Mouse (Mus musculus): ENCODE data around the gene Osbp2. TPM values are rescaled to one million over a fixed set of nuclear protein-coding genes. Genes with fewer than 3 reads are reported as not detected.

Osbp2 gene
- polyA plus RNA-seq, 1 experiment from 2014 or later = 3.0 TPM

DNA sequence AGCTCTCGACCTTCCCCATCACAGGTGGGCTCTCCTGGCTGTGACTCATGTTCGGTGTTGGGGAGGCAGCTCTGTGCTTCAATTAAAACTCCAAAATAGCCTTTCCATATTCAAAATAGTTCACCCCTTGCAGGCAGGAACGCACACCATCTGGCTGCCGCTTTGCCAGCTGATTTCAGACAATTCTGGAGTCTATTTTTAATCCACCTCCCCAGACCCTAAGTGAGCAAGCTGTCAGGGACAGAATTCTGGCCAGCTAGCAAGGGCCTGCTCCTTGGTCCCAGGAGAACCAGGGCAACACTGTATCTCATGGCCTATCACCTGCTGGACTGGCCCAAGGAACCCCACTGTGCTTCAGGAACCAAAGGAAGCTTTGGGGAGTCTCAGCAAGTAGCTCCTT, 139.8 kb downstream of the Osbp2 start:
- no peak for ATAC-seq (ENCODE audit: insufficient number of reproducible peaks, insufficient read depth, low FRiP score, low TSS enrichment, low read depth)
- H3K9me3 ChIP-seq = no peaks in the 10 kb centered on the region
- H3K36me3 ChIP-seq = no peaks in the 10 kb centered on the region
- H3K27ac ChIP-seq = no peak overlapping the region
- WGBS = 68% methylated on average over 4 of the region's 4 CpGs
- H3K4me2 ChIP-seq = no peak overlapping the region
- no peak overlapping the region for H3K4me3 ChIP-seq
- H3K9ac ChIP-seq = no peak overlapping the region
- no peaks in the 10 kb centered on the region for H3K4me1 ChIP-seq
- no peaks in the 10 kb centered on the region for H3K27me3 ChIP-seq

DNA sequence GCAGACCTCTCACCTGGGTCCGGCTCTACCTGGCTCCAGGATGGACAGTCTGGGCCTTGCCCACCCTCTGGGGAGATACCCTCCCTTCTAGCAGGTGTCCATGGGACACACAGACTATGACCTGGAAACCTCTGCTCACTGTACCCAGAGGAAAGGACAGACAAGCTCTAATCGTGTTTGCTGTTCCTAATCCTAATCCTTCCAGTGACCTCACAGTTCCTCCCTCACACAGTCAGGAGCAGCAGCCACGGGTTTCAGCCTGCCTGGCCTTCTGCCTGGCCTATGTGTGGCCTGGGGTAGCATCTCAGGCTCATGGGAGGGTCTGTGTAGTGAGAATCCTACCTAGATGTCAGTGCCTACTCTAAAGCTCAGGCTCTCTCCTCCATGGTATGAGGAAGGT, 140.8 kb downstream of the Osbp2 start:
- Histone ChIP-seq H3K4me3 (no peak overlapping the region), H3K9me3 (no peaks in the 10 kb centered on the region), H3K4me2 (no peak overlapping the region), H3K9ac (no peak overlapping the region), H3K27ac (no peak overlapping the region), H3K4me1 (no peaks in the 10 kb centered on the region), H3K27me3 (no peaks in the 10 kb centered on the region), H3K36me3 (no peaks in the 10 kb centered on the region)
- WGBS = 54% methylated on average over 3 of the region's 3 CpGs
- no peak for ATAC-seq (ENCODE audit: insufficient number of reproducible peaks, insufficient read depth, low FRiP score, low TSS enrichment, low read depth)

GRCm38 (mm10) chr11:3722036-3722435, 141.7 kb downstream of the Osbp2 start:
- H3K36me3 ChIP-seq = no peaks in the 10 kb centered on the region
- H3K4me3 ChIP-seq = no peak overlapping the region
- H3K4me2 ChIP-seq = no peak overlapping the region
- WGBS = 43% methylated on average over 3 of the region's 3 CpGs
- H3K9me3 ChIP-seq = no peaks in the 10 kb centered on the region
- H3K27me3 ChIP-seq = no peaks in the 10 kb centered on the region
- H3K27ac ChIP-seq = no peak overlapping the region
- H3K9ac ChIP-seq = no peak overlapping the region
- ATAC-seq (ENCODE audit: insufficient number of reproducible peaks, insufficient read depth, low FRiP score, low TSS enrichment, low read depth) = no peak
- H3K4me1 ChIP-seq = no peaks in the 10 kb centered on the region

GRCm38 (mm10) chr11:3716662-3717061, 147.0 kb downstream of the Osbp2 start:
- Histone ChIP-seq H3K9me3 (no peaks in the 10 kb centered on the region), H3K9ac (no peak overlapping the region), H3K27me3 (no peaks in the 10 kb centered on the region), H3K27ac (no peak overlapping the region), H3K4me2 (no peak overlapping the region), H3K4me3 (no peak overlapping the region), H3K36me3 (no peaks in the 10 kb centered on the region), H3K4me1 (peaks cover 7% of the 10 kb centered on the region; the same call in 1 of the 2 replicates)
- no peak for ATAC-seq (ENCODE audit: insufficient number of reproducible peaks, insufficient read depth, low FRiP score, low TSS enrichment, low read depth)
- WGBS = 74% methylated on average over 6 of the region's 6 CpGs

- H3K27ac ChIP-seq = no peak overlapping the region
- no peaks in the 10 kb centered on the region for H3K27me3 ChIP-seq
Measured at GRCm38 (mm10) chr11:3714486-3714885, 149.2 kb downstream of the Osbp2 start.

DNA sequence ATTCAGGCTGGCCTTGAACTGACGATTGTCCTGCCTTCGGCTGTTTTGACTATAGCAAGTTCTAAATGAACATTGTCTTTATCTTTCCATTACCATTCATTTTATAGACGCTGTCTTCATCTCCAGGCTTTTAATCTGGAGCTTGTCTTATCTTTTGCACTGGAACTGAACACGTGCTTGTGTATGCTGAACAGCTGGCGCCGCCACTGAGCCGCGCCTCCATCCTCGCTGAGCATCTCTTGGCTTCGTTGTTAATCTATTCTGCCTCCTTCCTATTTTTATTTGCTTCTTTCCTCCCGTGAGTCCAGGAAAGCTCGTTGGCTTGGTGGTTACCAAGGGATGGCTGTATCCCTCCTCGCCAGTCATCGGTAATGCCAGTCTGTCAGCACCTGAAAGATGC, 153.5 kb downstream of the Osbp2 start:
- no peaks in the 10 kb centered on the region for H3K36me3 ChIP-seq
- H3K4me3 ChIP-seq = no peak overlapping the region
- H3K9me3 ChIP-seq = no peaks in the 10 kb centered on the region
- no peak overlapping the region for H3K27ac ChIP-seq
- H3K4me1 ChIP-seq = peaks cover under 1% of the 10 kb centered on the region; the same call in 1 of the 2 replicates
- H3K9ac ChIP-seq = no peak overlapping the region
- 74% methylated on average over 14 of the region's 14 CpGs for WGBS
- peaks cover 3% of the 10 kb centered on the region; the same call in 1 of the 2 replicates for H3K27me3 ChIP-seq
- ATAC-seq (ENCODE audit: insufficient number of reproducible peaks, insufficient read depth, low FRiP score, low TSS enrichment, low read depth) = no peak
- H3K4me2 ChIP-seq = no peak overlapping the region

More at GRCm38 (mm10) chr11:3714486-3714885, 149.2 kb downstream of the Osbp2 start:
- no peaks in the 10 kb centered on the region for H3K36me3 ChIP-seq
- 0 out of 2 replicates have a peak overlapping the region, but pooled peaks have one; percentile 32 for H3K9ac ChIP-seq
- no peak; the same call in 1 of the 2 replicates for ATAC-seq (ENCODE audit: insufficient number of reproducible peaks, insufficient read depth, low FRiP score, low TSS enrichment, low read depth)
- no peaks in the 10 kb centered on the region for H3K9me3 ChIP-seq
- WGBS = 42% methylated on average over 15 of the region's 15 CpGs
- no peak overlapping the region for H3K4me2 ChIP-seq
- H3K4me1 ChIP-seq = peaks cover 7% of the 10 kb centered on the region; the same call in 1 of the 2 replicates
- H3K4me3 ChIP-seq = no peak overlapping the region

DNA sequence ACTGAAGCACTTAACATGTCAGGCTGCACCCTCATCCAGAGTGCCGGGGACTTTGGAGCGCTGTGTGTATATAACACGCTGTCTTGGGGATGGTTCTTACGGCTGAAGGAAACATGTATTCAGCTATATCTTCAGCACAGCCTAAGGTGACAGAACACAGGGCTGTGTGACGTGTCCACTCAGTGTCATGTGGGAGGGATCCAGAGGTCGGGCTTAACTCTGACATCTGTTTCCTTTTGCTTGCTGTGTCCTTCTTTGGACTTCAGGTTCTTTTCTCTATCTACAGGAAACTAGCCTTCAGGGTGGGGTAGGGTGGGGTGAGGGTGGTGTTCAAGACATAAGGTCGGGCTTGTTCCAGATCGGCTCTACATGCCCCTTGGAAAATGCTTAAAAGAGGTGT, 156.6 kb downstream of the Osbp2 start:
- no peak overlapping the region for H3K9ac ChIP-seq
- peaks cover 8% of the 10 kb centered on the region; the same call in 1 of the 2 replicates for H3K27me3 ChIP-seq
- H3K9me3 ChIP-seq = no peaks in the 10 kb centered on the region
- H3K36me3 ChIP-seq = no peaks in the 10 kb centered on the region
- H3K27ac ChIP-seq = no peak overlapping the region
- 72% methylated on average over 8 of the region's 8 CpGs for WGBS
- no peak for ATAC-seq (ENCODE audit: insufficient number of reproducible peaks, insufficient read depth, low FRiP score, low TSS enrichment, low read depth)
- H3K4me1 ChIP-seq = peaks cover 6% of the 10 kb centered on the region; the same call in 1 of the 2 replicates
- H3K4me2 ChIP-seq = no peak overlapping the region
- H3K4me3 ChIP-seq = no peak overlapping the region

- Histone ChIP-seq H3K4me3 (no peak overlapping the region), H3K27me3 (peaks cover 8% of the 10 kb centered on the region; the same call in 1 of the 2 replicates), H3K27ac (no peak overlapping the region), H3K36me3 (no peaks in the 10 kb centered on the region), H3K4me2 (no peak overlapping the region), H3K4me1 (peaks cover 6% of the 10 kb centered on the region; the same call in 1 of the 2 replicates), H3K9ac (no peak overlapping the region), H3K9me3 (no peaks in the 10 kb centered on the region)
- no peak for ATAC-seq (ENCODE audit: insufficient number of reproducible peaks, insufficient read depth, low FRiP score, low TSS enrichment, low read depth)
- 79% methylated on average over 8 of the region's 8 CpGs for WGBS
Measured at GRCm38 (mm10) chr11:3704404-3704803, 159.3 kb downstream of the Osbp2 start.

DNA sequence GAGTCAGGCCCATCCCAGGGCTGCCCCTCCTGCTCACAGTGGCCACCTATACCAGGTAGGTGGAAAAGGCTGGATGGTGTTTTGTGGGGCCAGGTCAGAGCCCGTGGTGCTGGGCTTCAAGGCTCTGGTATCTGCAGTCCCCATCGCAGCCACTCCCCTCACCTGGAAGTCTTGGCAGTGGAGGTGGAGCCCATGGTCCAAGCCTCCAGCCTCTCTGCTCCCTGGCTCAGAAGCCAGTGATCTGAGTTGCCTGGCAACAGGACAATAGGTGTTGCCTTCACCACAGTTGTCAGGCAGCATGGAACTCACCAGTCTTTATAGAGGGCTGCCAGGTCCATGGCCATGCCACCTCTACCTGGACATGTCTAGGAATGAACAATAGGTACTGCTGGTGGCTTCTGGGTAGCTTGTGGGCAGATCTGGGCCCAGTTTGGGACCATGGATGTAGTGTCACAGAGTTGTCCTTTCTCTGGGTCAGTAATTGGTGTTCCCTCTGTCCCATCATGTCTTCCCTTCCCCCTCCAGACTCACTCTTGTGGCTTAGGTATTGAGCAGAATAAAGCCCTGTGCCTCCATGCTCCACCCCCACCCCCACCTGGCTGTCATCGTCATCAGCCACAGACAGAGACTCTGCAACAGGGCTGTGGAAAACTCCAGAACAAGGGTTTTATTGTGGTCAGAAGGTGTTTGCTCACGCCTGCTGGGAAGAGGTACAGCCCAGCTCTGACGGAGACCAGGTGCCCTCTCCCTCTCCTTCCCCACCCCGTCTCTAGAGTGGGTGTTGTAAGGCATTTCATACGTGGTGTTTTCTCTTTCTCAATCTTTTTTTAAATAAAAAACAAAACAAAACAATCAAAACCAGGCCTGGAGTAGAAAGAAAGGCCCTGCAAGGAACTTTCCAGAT, 160.4 kb downstream of the Osbp2 start:
- no peak overlapping the region for H3K9ac ChIP-seq
- H3K27me3 ChIP-seq = peaks cover 8% of the 10 kb centered on the region; the same call in 1 of the 2 replicates
- H3K36me3 ChIP-seq = no peaks in the 10 kb centered on the region
- WGBS = 57% methylated on average over 7 of the region's 7 CpGs
- ATAC-seq (ENCODE audit: insufficient number of reproducible peaks, insufficient read depth, low FRiP score, low TSS enrichment, low read depth) = peak; percentile 56; the same call in 1 of the 2 replicates
- H3K4me1 ChIP-seq = peaks cover 6% of the 10 kb centered on the region; the same call in 1 of the 2 replicates
- no peak overlapping the region for H3K27ac ChIP-seq
- H3K9me3 ChIP-seq = no peaks in the 10 kb centered on the region
- no peak overlapping the region for H3K4me3 ChIP-seq
- H3K4me2 ChIP-seq = no peak overlapping the region

DNA sequence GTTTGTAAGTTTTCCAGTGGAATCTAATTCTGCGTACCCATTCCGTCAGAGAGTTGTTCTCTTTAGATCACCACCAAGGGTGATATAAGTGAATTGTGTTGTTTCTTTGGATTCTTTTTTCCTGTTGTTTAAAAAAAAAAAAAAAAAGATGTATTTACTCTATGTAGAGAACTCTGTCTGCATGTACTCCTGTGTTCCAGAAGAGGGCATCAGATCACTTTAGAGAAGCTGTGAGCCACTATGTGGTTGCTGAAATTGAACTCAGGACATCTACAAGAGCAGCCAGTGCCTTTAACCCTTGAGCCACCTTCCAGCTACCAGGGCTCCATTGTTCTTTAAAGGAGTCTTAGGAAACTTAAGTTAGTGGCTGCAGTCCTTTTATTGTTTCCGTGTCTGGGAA, 166.3 kb downstream of the Osbp2 start:
- ATAC-seq (ENCODE audit: insufficient number of reproducible peaks, insufficient read depth, low FRiP score, low TSS enrichment, low read depth) = no peak
- H3K27me3 ChIP-seq = no peaks in the 10 kb centered on the region
- H3K27ac ChIP-seq = no peak overlapping the region
- H3K4me3 ChIP-seq = no peak overlapping the region
- no peaks in the 10 kb centered on the region for H3K4me1 ChIP-seq
- H3K4me2 ChIP-seq = no peak overlapping the region
- peaks cover 15% of the 10 kb centered on the region for H3K36me3 ChIP-seq
- 85% methylated on average over 3 of the region's 3 CpGs for WGBS
- no peaks in the 10 kb centered on the region for H3K9me3 ChIP-seq
- no peak overlapping the region for H3K9ac ChIP-seq

DNA sequence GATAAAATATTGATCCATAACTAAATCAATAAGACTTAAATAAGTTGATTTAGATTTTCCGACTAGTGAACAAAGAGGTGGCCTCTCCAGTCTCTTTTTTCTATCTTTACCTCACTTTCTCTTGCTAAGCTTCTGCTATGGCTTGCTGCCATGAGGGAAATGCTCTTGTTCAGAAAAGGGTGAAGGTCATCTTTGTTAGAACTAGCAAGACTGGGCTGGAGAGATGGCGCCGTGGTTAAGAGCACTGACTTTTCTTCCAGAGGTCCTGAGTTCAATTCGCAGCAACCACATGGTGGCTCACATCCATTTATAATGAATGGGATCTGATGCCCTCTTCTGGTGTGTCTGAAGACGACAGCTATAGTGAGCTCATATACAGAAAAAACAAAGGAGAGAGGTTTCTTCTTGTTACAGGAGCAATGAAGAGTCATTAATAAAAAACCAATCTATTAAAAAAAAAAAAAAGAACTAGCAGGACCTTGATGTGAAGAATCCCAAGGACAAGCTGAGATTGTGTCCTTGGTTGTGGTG, 167.6 kb downstream of the Osbp2 start:
- no peak overlapping the region for H3K27ac ChIP-seq
- ATAC-seq (ENCODE audit: insufficient number of reproducible peaks, insufficient read depth, low FRiP score, low TSS enrichment, low read depth) = no peak
- H3K27me3 ChIP-seq = no peaks in the 10 kb centered on the region
- H3K4me1 ChIP-seq = no peaks in the 10 kb centered on the region
- H3K4me3 ChIP-seq = no peak overlapping the region
- WGBS = 83% methylated on average over 5 of the region's 5 CpGs
- no peak overlapping the region for H3K9ac ChIP-seq
- peaks cover 27% of the 10 kb centered on the region for H3K36me3 ChIP-seq
- H3K9me3 ChIP-seq = no peaks in the 10 kb centered on the region
- no peak overlapping the region for H3K4me2 ChIP-seq

GRCm38 (mm10) chr11:3691746-3692145, 172.0 kb downstream of the Osbp2 start:
- Histone ChIP-seq H3K9ac (no peak overlapping the region), H3K4me1 (no peaks in the 10 kb centered on the region), H3K4me3 (no peak overlapping the region), H3K9me3 (no peaks in the 10 kb centered on the region), H3K4me2 (no peak overlapping the region), H3K27ac (no peak overlapping the region), H3K36me3 (peaks cover 70% of the 10 kb centered on the region), H3K27me3 (no peaks in the 10 kb centered on the region)
- 87% methylated on average over 2 of the region's 2 CpGs for WGBS
- no peak for ATAC-seq (ENCODE audit: insufficient number of reproducible peaks, insufficient read depth, low FRiP score, low TSS enrichment, low read depth)

All from embryonic facial prominence, embryonic 13.5 days (tissue).